8 mouse cellular contexts compared by ENCODE assay signal in the genomic region with DNA sequence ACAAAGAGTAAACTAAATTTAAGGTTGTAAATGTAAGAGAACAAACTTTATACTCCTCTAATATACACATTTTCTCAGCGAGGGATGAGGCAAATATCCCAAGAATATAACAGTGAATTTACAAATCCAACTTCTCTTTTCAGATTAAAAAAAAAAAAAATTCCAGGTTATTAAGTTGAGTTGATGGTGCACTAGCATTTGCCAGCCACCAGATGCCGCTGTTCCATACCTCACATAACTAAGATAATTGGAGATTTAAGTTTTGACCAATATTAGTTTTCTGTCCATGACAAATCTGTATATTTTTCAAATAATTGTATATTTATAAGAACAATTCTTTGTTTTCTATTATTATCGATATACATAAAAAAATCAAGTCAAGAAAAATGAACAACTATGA.
DNase-seq lines count a peak whose midpoint lies in the region; ATAC-seq lines count a peak whose summit lies in the region.

No protein-coding gene starts in this region.

- no peak overlapping the region for H3K9ac ChIP-seq in neural tube, embryonic 11.5 days (ENCODE audit: low read length)

- no peak overlapping the region for H3K4me2 ChIP-seq in neural tube, embryonic 11.5 days (ENCODE audit: low read depth)

- no peaks in the 10 kb centered on the region for H3K36me3 ChIP-seq in neural tube, embryonic 11.5 days (ENCODE audit: control insufficient read depth, insufficient read depth, low read length)

- intact Hi-C loops in gastrocnemius, postnatal 14 days (cut with DNase I; ENCODE audit: low total_unique reads), result no loop called here

- 8% methylated on average over 3 of the region's 3 CpGs for WGBS in neural tube, embryonic 11.5 days

- DNase-seq in gastrocnemius, postnatal 14 days, result peak; percentile 3
- no peak for DNase-seq in gastrocnemius, postnatal 4 days (ENCODE audit: low spot score in 2 of 2)
- peak; percentile 43 for DNase-seq in neural tube, embryonic 11.5 days (ENCODE audit: low spot score)
- no peak for DNase-seq in neural tube, embryonic 10.5 days (ENCODE audit: extremely low spot score, low spot score)
- DNase-seq in embryo, embryonic 11 days, result peak; percentile 48
- DNase-seq in skeletal muscle tissue, adult 2 months (ENCODE audit: low read depth, low spot score), result peak; percentile 4
- DNase-seq in frontal cortex, postnatal 10 days (ENCODE audit: low spot score in 2 of 2), result no peak
- DNase-seq in spleen, postnatal 4 days (ENCODE audit: low spot score in 2 of 2), result no peak

- no peaks in the 10 kb centered on the region for H3K4me1 ChIP-seq in neural tube, embryonic 11.5 days (ENCODE audit: control insufficient read depth, insufficient read depth, low read length)

- H3K27me3 ChIP-seq in neural tube, embryonic 11.5 days (ENCODE audit: control insufficient read depth, insufficient read depth, low read length), result no peaks in the 10 kb centered on the region

- no peaks in the 10 kb centered on the region for H3K9me3 ChIP-seq in neural tube, embryonic 11.5 days (ENCODE audit: control insufficient read depth, low read length)

- ATAC-seq in neural tube, embryonic 11.5 days (ENCODE audit: insufficient read depth, low FRiP score, low TSS enrichment), result no peak

- no peak overlapping the region for H3K4me3 ChIP-seq in neural tube, embryonic 11.5 days (ENCODE audit: low read depth, low read length)

- H3K27ac ChIP-seq in neural tube, embryonic 11.5 days (ENCODE audit: low read depth, low read length), result no peak overlapping the region

Comparison
In these comparisons a context has a peak if more than half of its experiments do, and no peak if none do; other contexts are left out.
1. DNase-seq: peak in gastrocnemius, postnatal 14 days (single experiment), neural tube, embryonic 11.5 days (single experiment), embryo, embryonic 11 days (single experiment) and skeletal muscle tissue, adult 2 months (single experiment); none in gastrocnemius, postnatal 4 days (0 of 2), neural tube, embryonic 10.5 days (single experiment), frontal cortex, postnatal 10 days (0 of 2) and spleen, postnatal 4 days (0 of 2).